ENCODE assay signal across 8 mouse cellular contexts in genomic region chr5:92698131-92698836, GRCm38 (mm10). TPM values are rescaled to one million over a fixed set of nuclear protein-coding genes. Genes with fewer than 3 reads are reported as not detected.
DNase-seq lines count a peak whose midpoint lies in the region; ATAC-seq and TF ChIP-seq lines count a peak whose summit lies in the region.

No protein-coding gene starts in this region.

- peaks cover 16% of the 10 kb centered on the region; the same call in 1 of the 2 replicates for H3K4me1 ChIP-seq in embryonic facial prominence, embryonic 14.5 days (ENCODE audit: control insufficient read depth, insufficient read depth, low read length)
- H3K4me1 ChIP-seq in limb, embryonic 10.5 days: peaks cover 14% of the 10 kb centered on the region

- H3K4me3 ChIP-seq in left cerebral cortex, adult 2 months: peak overlapping the region; percentile 31
- H3K4me3 ChIP-seq in embryonic facial prominence, embryonic 14.5 days (ENCODE audit: low read depth, low read length): peak overlapping the region; percentile 27
- peak overlapping the region; percentile 38 for H3K4me3 ChIP-seq in limb, embryonic 10.5 days

- peak overlapping the region; percentile 21; the same call in 1 of the 2 replicates for H3K27ac ChIP-seq in left cerebral cortex, adult 2 months
- no peak overlapping the region; the same call in 1 of the 2 replicates for H3K27ac ChIP-seq in embryonic facial prominence, embryonic 14.5 days (replicated peaks; ENCODE audit: low read depth, low read length)
- H3K27ac ChIP-seq in limb, embryonic 10.5 days: peak overlapping the region; percentile 61

- WGBS in embryonic facial prominence, embryonic 14.5 days: 1% methylated on average over 15 of the region's 15 CpGs
- 10% methylated on average over 15 of the region's 15 CpGs for WGBS in limb, embryonic 10.5 days

- peak overlapping the region; percentile 47 for H3K4me2 ChIP-seq in embryonic facial prominence, embryonic 14.5 days (ENCODE audit: low read depth, low read length)

- H3K27me3 ChIP-seq in embryonic facial prominence, embryonic 14.5 days (replicated peaks; ENCODE audit: control insufficient read depth, insufficient read depth, low read length): no peaks in the 10 kb centered on the region
- no peaks in the 10 kb centered on the region for H3K27me3 ChIP-seq in limb, embryonic 10.5 days (ENCODE audit: low read depth, poor library complexity, severe bottlenecking)

- H3K9ac ChIP-seq in embryonic facial prominence, embryonic 14.5 days (ENCODE audit: low read depth, low read length): peak overlapping the region; percentile 42; the same call in 1 of the 2 replicates

- no peaks in the 10 kb centered on the region for H3K9me3 ChIP-seq in embryonic facial prominence, embryonic 14.5 days (ENCODE audit: control insufficient read depth, low read length)
- no peaks in the 10 kb centered on the region for H3K9me3 ChIP-seq in limb, embryonic 10.5 days (replicated peaks)

- ATAC-seq in embryonic facial prominence, embryonic 14.5 days (ENCODE audit: low read depth): peak; percentile 93

- no peak for TF ChIP-seq CTCF in left cerebral cortex, adult 2 months (IDR thresholded peaks at IDR 0.05)

- intact Hi-C loops in left cerebral cortex, adult 2 months (cut with DNase I): no loop called here
- intact Hi-C loops in left cerebral cortex, postnatal 10 days (cut with DNase I): no loop called here

- no peak for DNase-seq in left cerebral cortex, adult 2 months (ENCODE audit: extremely low spot score in 1 of 2, low spot score in 2 of 2)
- DNase-seq in left cerebral cortex, postnatal 10 days (ENCODE audit: extremely low spot score in 1 of 2, low spot score in 2 of 2): no peak
- DNase-seq in embryonic facial prominence, embryonic 14.5 days (ENCODE audit: low spot score): peak; percentile 91
- DNase-seq in limb, embryonic 10.5 days (ENCODE audit: low spot score): no peak
- DNase-seq in retina, postnatal 1 day: peak; percentile 94
- no peak for DNase-seq in cerebellum, postnatal 25 days
- DNase-seq in ovary, postnatal 10 days (ENCODE audit: low spot score): no peak
- no peak for DNase-seq in left cerebral cortex, adult 18-20 months (ENCODE audit: low spot score in 2 of 2)

- no peaks in the 10 kb centered on the region for H3K36me3 ChIP-seq in embryonic facial prominence, embryonic 14.5 days (ENCODE audit: control insufficient read depth, insufficient read depth, low read length)
- H3K36me3 ChIP-seq in limb, embryonic 10.5 days: no peaks in the 10 kb centered on the region

RNA-seq across cellular contexts. Expression of gene Shroom3, which starts 15.0 kb away (rescaled TPM):
- total RNA-seq in left cerebral cortex, adult 2 months (2021): 1 to 10 TPM; 4.3 to 6.3 TPM
- total RNA-seq in left cerebral cortex, postnatal 10 days (2021): 1 to 10 TPM; 4.2 to 4.9 TPM
- 3.4 and 4.4 TPM in 2 replicates for polyA plus RNA-seq in embryonic facial prominence, embryonic 14.5 days (2014; fragmentation: Nextera tagmentation; extraction: Ambion mirVana)
- 5.0 and 5.3 TPM in 2 replicates for polyA plus RNA-seq in limb, embryonic 10.5 days (2016; fragmentation: Nextera tagmentation; extraction: Ambion mirVana)
- total RNA-seq in left cerebral cortex, adult 18-20 months (2021): 1 to 10 TPM; 3.1 to 3.6 TPM

RNA-seq across cellular contexts. Expression of gene Ccdc158, which starts 23.2 kb away (rescaled TPM):
- total RNA-seq in left cerebral cortex, adult 2 months (2021): under 1 TPM; 0.36 to 0.54 TPM
- under 1 TPM; 0.26 to 0.41 TPM for total RNA-seq in left cerebral cortex, postnatal 10 days (2021)
- polyA plus RNA-seq in embryonic facial prominence, embryonic 14.5 days (2014; fragmentation: Nextera tagmentation; extraction: Ambion mirVana): 0.88 and 1.4 TPM in 2 replicates
- polyA plus RNA-seq in limb, embryonic 10.5 days (2016; fragmentation: Nextera tagmentation; extraction: Ambion mirVana): 0.45 and 0.62 TPM in 2 replicates
- total RNA-seq in left cerebral cortex, adult 18-20 months (2021): under 1 TPM; 0.47 to 0.51 TPM

Comparison
In these comparisons a context has a peak if more than half of its experiments do, and no peak if none do; other contexts are left out.
1. DNase-seq: peak in embryonic facial prominence, embryonic 14.5 days (single experiment) and retina, postnatal 1 day (single experiment); none in left cerebral cortex, adult 2 months (0 of 2), left cerebral cortex, postnatal 10 days (0 of 2), limb, embryonic 10.5 days (single experiment), cerebellum, postnatal 25 days (0 of 2), ovary, postnatal 10 days (single experiment) and left cerebral cortex, adult 18-20 months (0 of 2).
2. Peak in every context shown above with its lines, with median percentiles within 50 percentile points of each other: H3K4me3 ChIP-seq.